8 mouse cellular contexts compared by ENCODE assay signal in genomic region chr2:164746693-164747092, GRCm38 (mm10). TPM values are rescaled to one million over a fixed set of nuclear protein-coding genes. Genes with fewer than 3 reads are reported as not detected.
A peak's percentile ranks its signal among the peaks of the same experiment; 100 is the strongest.
DNase-seq lines count a peak whose midpoint lies in the region; ATAC-seq lines count a peak whose summit lies in the region.

No protein-coding gene starts in this region.

- H3K4me3 ChIP-seq in heart, embryonic 10.5 days = peak overlapping the region; percentile 94
- H3K4me3 ChIP-seq in forebrain, embryonic 12.5 days (replicated peaks) = peak overlapping the region; percentile 95
- H3K4me3 ChIP-seq in liver, embryonic 15.5 days (replicated peaks) = peak overlapping the region; percentile 90

- ATAC-seq in forebrain, embryonic 12.5 days (ENCODE audit: low FRiP score) = 0 out of 2 replicates have a peak, but pooled peaks have one; percentile 18
- ATAC-seq in liver, embryonic 15.5 days (ENCODE audit: insufficient read depth) = peak; percentile 27

- H3K4me1 ChIP-seq in heart, embryonic 10.5 days = peaks cover 13% of the 10 kb centered on the region
- peaks cover 25% of the 10 kb centered on the region for H3K4me1 ChIP-seq in forebrain, embryonic 12.5 days
- H3K4me1 ChIP-seq in liver, embryonic 15.5 days (replicated peaks) = peaks cover 52% of the 10 kb centered on the region

- 50% methylated on average over 8 of the region's 8 CpGs for WGBS in heart, embryonic 10.5 days
- 62% methylated on average over 8 of the region's 8 CpGs for WGBS in forebrain, embryonic 12.5 days
- 31% methylated on average over 8 of the region's 8 CpGs for WGBS in liver, embryonic 15.5 days (ENCODE audit: insufficient replicate concordance)

- peaks cover 2% of the 10 kb centered on the region; the same call in 1 of the 2 replicates for H3K27me3 ChIP-seq in heart, embryonic 10.5 days (ENCODE audit: insufficient read depth, poor library complexity, severe bottlenecking)
- H3K27me3 ChIP-seq in forebrain, embryonic 12.5 days = peaks cover 4% of the 10 kb centered on the region; the same call in 1 of the 2 replicates
- H3K27me3 ChIP-seq in liver, embryonic 15.5 days = peaks cover 22% of the 10 kb centered on the region

- peak overlapping the region; percentile 90 for H3K9ac ChIP-seq in forebrain, embryonic 12.5 days
- peak overlapping the region; percentile 98 for H3K9ac ChIP-seq in liver, embryonic 15.5 days

- H3K9me3 ChIP-seq in heart, embryonic 10.5 days = no peaks in the 10 kb centered on the region
- H3K9me3 ChIP-seq in forebrain, embryonic 12.5 days = no peaks in the 10 kb centered on the region
- no peaks in the 10 kb centered on the region for H3K9me3 ChIP-seq in liver, embryonic 15.5 days (replicated peaks)

- peak overlapping the region; percentile 95 for H3K27ac ChIP-seq in heart, embryonic 10.5 days
- H3K27ac ChIP-seq in forebrain, embryonic 12.5 days = no peak overlapping the region
- H3K27ac ChIP-seq in liver, embryonic 15.5 days (replicated peaks) = peak overlapping the region; percentile 93

- no peak for DNase-seq in heart, embryonic 10.5 days (ENCODE audit: low spot score)
- no peak for DNase-seq in heart, adult 9 months (ENCODE audit: low spot score in 2 of 2)
- peak; percentile 57 for DNase-seq in CD4-positive helper T cell, adult 2 months (ENCODE audit: low read depth, low spot score)
- DNase-seq in layer of hippocampus, adult 18-20 months (ENCODE audit: low spot score in 2 of 2) = no peak
- no peak for DNase-seq in adrenal gland, postnatal 4 days (ENCODE audit: low spot score in 2 of 2)
- no peak for DNase-seq in kidney, postnatal 36 days

- peak overlapping the region; percentile 77 for H3K4me2 ChIP-seq in forebrain, embryonic 12.5 days
- peak overlapping the region; percentile 85 for H3K4me2 ChIP-seq in liver, embryonic 15.5 days

- peaks cover 42% of the 10 kb centered on the region for H3K36me3 ChIP-seq in heart, embryonic 10.5 days
- H3K36me3 ChIP-seq in forebrain, embryonic 12.5 days (replicated peaks) = peaks cover 37% of the 10 kb centered on the region
- peaks cover 45% of the 10 kb centered on the region for H3K36me3 ChIP-seq in liver, embryonic 15.5 days (replicated peaks)

RNA-seq across cellular contexts. Expression of gene Dnttip1, which starts 0.9 kb away (rescaled TPM):
- 60.3 and 76.6 TPM in 2 replicates for polyA plus RNA-seq in heart, embryonic 10.5 days (2016; fragmentation: Nextera tagmentation; extraction: Ambion mirVana)
- polyA plus RNA-seq in forebrain, embryonic 12.5 days (2016; fragmentation: Nextera tagmentation; extraction: Ambion mirVana) = 83.6 and 88.3 TPM in 2 replicates
- 40.5 and 41.1 TPM in 2 replicates for polyA plus RNA-seq in liver, embryonic 15.5 days (2015; fragmentation: Nextera tagmentation; extraction: Ambion mirVana)
- 10 to 100 TPM; 33.8 to 36.0 TPM for total RNA-seq in layer of hippocampus, adult 18-20 months (2021)
- total RNA-seq in adrenal gland, postnatal 4 days (2021) = 10 to 100 TPM; 50.1 to 54.2 TPM

RNA-seq across cellular contexts. Expression of gene Wfdc3, which starts 1.0 kb away (rescaled TPM):
- polyA plus RNA-seq in heart, embryonic 10.5 days (2016; fragmentation: Nextera tagmentation; extraction: Ambion mirVana) = 0.43 and 0.49 TPM in 2 replicates
- 0.73 and 0.81 TPM in 2 replicates for polyA plus RNA-seq in forebrain, embryonic 12.5 days (2016; fragmentation: Nextera tagmentation; extraction: Ambion mirVana)
- 2.3 and 2.4 TPM in 2 replicates for polyA plus RNA-seq in liver, embryonic 15.5 days (2015; fragmentation: Nextera tagmentation; extraction: Ambion mirVana)
- 1 to 10 TPM; 1.4 to 1.7 TPM for total RNA-seq in layer of hippocampus, adult 18-20 months (2021)
- under 1 TPM; 0.90 to 0.92 TPM for total RNA-seq in adrenal gland, postnatal 4 days (2021)

RNA-seq across cellular contexts. Expression of gene Ube2c, which starts 23.0 kb away (rescaled TPM):
- polyA plus RNA-seq in heart, embryonic 10.5 days (2016; fragmentation: Nextera tagmentation; extraction: Ambion mirVana) = 496 and 550 TPM in 2 replicates
- polyA plus RNA-seq in forebrain, embryonic 12.5 days (2016; fragmentation: Nextera tagmentation; extraction: Ambion mirVana) = 601 and 611 TPM in 2 replicates
- 682 and 720 TPM in 2 replicates for polyA plus RNA-seq in liver, embryonic 15.5 days (2015; fragmentation: Nextera tagmentation; extraction: Ambion mirVana)
- total RNA-seq in layer of hippocampus, adult 18-20 months (2021) = under 1 TPM in 1 of 2 experiments, not detected in 1; 0.38 TPM
- 10 to 100 TPM; 48.4 to 64.6 TPM for total RNA-seq in adrenal gland, postnatal 4 days (2021)

RNA-seq across cellular contexts. Expression of gene Spint5, which starts 31.6 kb away (rescaled TPM):
- not detected in 2 replicates for polyA plus RNA-seq in heart, embryonic 10.5 days (2016; fragmentation: Nextera tagmentation; extraction: Ambion mirVana)
- polyA plus RNA-seq in forebrain, embryonic 12.5 days (2016; fragmentation: Nextera tagmentation; extraction: Ambion mirVana) = not detected in 2 replicates
- not detected in 2 replicates for polyA plus RNA-seq in liver, embryonic 15.5 days (2015; fragmentation: Nextera tagmentation; extraction: Ambion mirVana)
- total RNA-seq in layer of hippocampus, adult 18-20 months (2021) = not detected
- not detected for total RNA-seq in adrenal gland, postnatal 4 days (2021)

RNA-seq across cellular contexts. Expression of gene Tnnc2, which starts 33.1 kb away (rescaled TPM):
- polyA plus RNA-seq in heart, embryonic 10.5 days (2016; fragmentation: Nextera tagmentation; extraction: Ambion mirVana) = 0.67 TPM in 1 of 2 replicates, not detected in the other
- 1.3 TPM in 1 of 2 replicates, not detected in the other for polyA plus RNA-seq in forebrain, embryonic 12.5 days (2016; fragmentation: Nextera tagmentation; extraction: Ambion mirVana)
- polyA plus RNA-seq in liver, embryonic 15.5 days (2015; fragmentation: Nextera tagmentation; extraction: Ambion mirVana) = 27.2 and 51.1 TPM in 2 replicates
- total RNA-seq in layer of hippocampus, adult 18-20 months (2021) = not detected
- total RNA-seq in adrenal gland, postnatal 4 days (2021) = 100 to 1,000 TPM in 1 of 2 experiments, 10 to 100 TPM in 1; 94.0 to 231 TPM
